Mouse (Mus musculus) myocyte (in vitro differentiated cells): Measurements from ENCODE around the gene Hps5. TPM values are rescaled to one million over a fixed set of nuclear protein-coding genes. Genes with fewer than 3 reads are reported as not detected.

Experiments used
- H3K27me3 ChIP-seq: one replicate; pipeline ENCODE4 v1.6.1; 2011; ENCODE audit not compliant: control insufficient read depth, insufficient read depth, insufficient read length
- H3K36me3 ChIP-seq: one replicate; pipeline ENCODE4 v1.6.1; 2011; ENCODE audit not compliant: control insufficient read depth, insufficient read depth
- H3K4me2 ChIP-seq: one replicate; pipeline ENCODE4 v1.6.1; 2011; ENCODE audit warnings: low read depth, control low read depth
- H3K4me3 ChIP-seq: one replicate; pipeline ENCODE4 v1.5.1; 2011; ENCODE audit warnings: mild to moderate bottlenecking, control low read depth, moderate library complexity
- H3K79me2 ChIP-seq: one replicate; pipeline ENCODE4 v1.6.1; 2011; ENCODE audit not compliant: control insufficient read depth, insufficient read depth
- H3ac ChIP-seq: one replicate; pipeline ENCODE4 v1.6.1; 2011; ENCODE audit not compliant: control insufficient read depth, insufficient read length
- CEBPB ChIP-seq: IDR thresholded peaks from 2 replicates; pipeline ENCODE4 v1.6.1; 2011; ENCODE audit warnings: mild to moderate bottlenecking, moderate library complexity; ENCODE audit not compliant: poor library complexity, insufficient read depth, severe bottlenecking
- E2F4 ChIP-seq: IDR thresholded peaks from one replicate; pipeline ENCODE4 v1.6.1; 2011; ENCODE audit warnings: mild to moderate bottlenecking, control low read depth, moderate library complexity; ENCODE audit not compliant: insufficient read depth
- MAX ChIP-seq: IDR thresholded peaks from one replicate; pipeline ENCODE4 v1.6.1; 2011; ENCODE audit warnings: low read depth, mild to moderate bottlenecking, control low read depth
- MYOD1 ChIP-seq, 3 experiments: IDR thresholded peaks; one replicate each; pipeline ENCODE4 v1.6.1; 2011; ENCODE audit warnings: control low read depth in 2 of 3, low read depth in 2 of 3, mild to moderate bottlenecking in 2 of 3, moderate library complexity in 1 of 3; ENCODE audit not compliant: insufficient read length in 2 of 3, control insufficient read depth in 1 of 3
- MYOG ChIP-seq, 3 experiments: IDR thresholded peaks; one replicate each; pipeline ENCODE4 v1.6.1; 2011; ENCODE audit warnings: control low read depth in 2 of 3, low read depth in 2 of 3, mild to moderate bottlenecking in 2 of 3; ENCODE audit not compliant: insufficient read length in 2 of 3, control insufficient read depth in 1 of 3, insufficient read depth in 1 of 3
- POLR2A ChIP-seq: IDR thresholded peaks from one replicate; pipeline ENCODE4 v1.6.1; 2011; ENCODE audit warnings: low read depth, mild to moderate bottlenecking, control low read depth, moderate library complexity; ENCODE audit not compliant: insufficient read length
- POLR2AphosphoS2 ChIP-seq: IDR thresholded peaks from one replicate; pipeline ENCODE4 v1.6.1; 2011; ENCODE audit warnings: low read depth, control low read depth; ENCODE audit not compliant: insufficient read length
- REST ChIP-seq: IDR thresholded peaks from one replicate; pipeline ENCODE4 v1.6.1; 2011; ENCODE audit warnings: mild to moderate bottlenecking, control low read depth, moderate library complexity; ENCODE audit not compliant: insufficient read depth, insufficient read length
- SRF ChIP-seq: IDR thresholded peaks from one replicate; pipeline ENCODE4 v1.6.1; 2011; ENCODE audit warnings: low read depth; ENCODE audit not compliant: control insufficient read depth, insufficient read length
- TCF12 ChIP-seq: IDR thresholded peaks from one replicate; pipeline ENCODE4 v1.6.1; 2011; ENCODE audit warnings: mild to moderate bottlenecking, control low read depth; ENCODE audit not compliant: poor library complexity, insufficient read depth, severe bottlenecking
- TCF3 ChIP-seq: IDR thresholded peaks from one replicate; pipeline ENCODE4 v1.6.1; 2011; ENCODE audit warnings: low read depth, control low read depth; ENCODE audit not compliant: insufficient read length
- USF1 ChIP-seq: IDR thresholded peaks from one replicate; pipeline ENCODE4 v1.6.1; 2011; ENCODE audit warnings: low read depth, mild to moderate bottlenecking, control low read depth, moderate library complexity
- polyA plus RNA-seq: library from polyadenylated mRNA; unstranded; fragments of >200 nt; fragmentation: generic; extraction: Trizol; gene quantifications from one replicate; pipeline ENCODE4 v1.2.1, GENCODE M21; 2012; ENCODE audit warnings: missing spikeins

Gene Hps5
- polyA plus RNA-seq, 1 experiment, result 7.9 TPM

- Histone ChIP-seq H3K27me3 (no peaks in the 10 kb centered on the region), H3ac (no peak overlapping the region), H3K36me3 (no peaks in the 10 kb centered on the region), H3K79me2 (no peaks in the 10 kb centered on the region), H3K4me2 (no peak overlapping the region), H3K4me3 (no peak overlapping the region)
- TF ChIP-seq TCF12 (no peak), MYOD1 (IDR thresholded peaks at IDR 0.05; ENCODE audit: control insufficient read depth in 1 of 3, insufficient read length in 2 of 3, low read depth in 2 of 3) (no peak), POLR2AphosphoS2 (no peak), SRF (no peak), TCF3 (no peak), POLR2A (no peak), CEBPB (no peak), USF1 (no peak), MAX (no peak), E2F4 (no peak), REST (no peak), MYOG (IDR thresholded peaks at IDR 0.05; ENCODE audit: control insufficient read depth in 1 of 3, insufficient read depth in 1 of 3, insufficient read length in 2 of 3, low read depth in 2 of 3) (no peak)
These were observed 77.1 kb downstream of the Hps5 start for GRCm38 (mm10) chr7:46718591-46719270.

GRCm38 (mm10) chr7:46716897-46717296 lies 79.0 kb downstream of the Hps5 start:
- no peaks in the 10 kb centered on the region for H3K79me2 ChIP-seq

GRCm38 (mm10) chr7:46715600-46715999 lies 80.3 kb downstream of the Hps5 start, which contains the start of gene Saa3:
TSS of gene Saa3 (minus strand) at chr7:46715700.
- H3K36me3 ChIP-seq, result no peaks in the 10 kb centered on the region
- no peak within 1 kb of the TSS for H3ac ChIP-seq
- no peaks in the 10 kb centered on the region for H3K79me2 ChIP-seq
- no peak for TF ChIP-seq USF1
- no peak for TF ChIP-seq MYOD1 (IDR thresholded peaks at IDR 0.05; ENCODE audit: control insufficient read depth in 1 of 3, insufficient read length in 2 of 3, low read depth in 2 of 3)
- TF ChIP-seq MAX, result no peak
- no peaks in the 10 kb centered on the region for H3K27me3 ChIP-seq
- no peak within 1 kb of the TSS for H3K4me3 ChIP-seq
- H3K4me2 ChIP-seq, result no peak within 1 kb of the TSS

More at GRCm38 (mm10) chr7:46716897-46717296, 79.0 kb downstream of the Hps5 start:
- Histone ChIP-seq H3K36me3 (no peaks in the 10 kb centered on the region), H3K4me2 (no peak overlapping the region), H3K27me3 (no peaks in the 10 kb centered on the region), H3ac (no peak overlapping the region), H3K4me3 (no peak overlapping the region)
- TF ChIP-seq E2F4 (no peak), POLR2A (no peak), CEBPB (no peak)

GRCm38 (mm10) chr7:46714518-46714917 lies 81.3 kb downstream of the Hps5 start:
- no peak overlapping the region for H3K4me2 ChIP-seq
- no peaks in the 10 kb centered on the region for H3K27me3 ChIP-seq
- H3K79me2 ChIP-seq, result peaks cover 9% of the 10 kb centered on the region
- TF ChIP-seq TCF3 (no peak), POLR2AphosphoS2 (no peak)
- H3K36me3 ChIP-seq, result no peaks in the 10 kb centered on the region
- no peak overlapping the region for H3K4me3 ChIP-seq
- H3ac ChIP-seq, result no peak overlapping the region

- H3ac ChIP-seq, result no peak overlapping the region
- no peak for TF ChIP-seq SRF
- no peak for TF ChIP-seq CEBPB
- no peak for TF ChIP-seq USF1
- no peak for TF ChIP-seq MYOD1 (IDR thresholded peaks at IDR 0.05; ENCODE audit: control insufficient read depth in 1 of 3, insufficient read length in 2 of 3, low read depth in 2 of 3)
- no peak for TF ChIP-seq REST
- TF ChIP-seq MYOG (IDR thresholded peaks at IDR 0.05; ENCODE audit: control insufficient read depth in 1 of 3, insufficient read depth in 1 of 3, insufficient read length in 2 of 3, low read depth in 2 of 3), result no peak
- TF ChIP-seq TCF12, result no peak
- TF ChIP-seq MAX, result no peak
- no peak for TF ChIP-seq POLR2A
- TF ChIP-seq POLR2AphosphoS2, result no peak
- no peak for TF ChIP-seq E2F4
- TF ChIP-seq TCF3, result no peak
- H3K79me2 ChIP-seq, result peaks cover 17% of the 10 kb centered on the region
- H3K4me3 ChIP-seq, result no peak overlapping the region
- H3K36me3 ChIP-seq, result peaks cover 5% of the 10 kb centered on the region
- no peak overlapping the region for H3K4me2 ChIP-seq
- H3K27me3 ChIP-seq, result no peaks in the 10 kb centered on the region
These were observed 83.6 kb downstream of the Hps5 start for GRCm38 (mm10) chr7:46712250-46712649.

Other genes with a start within 250 kb of the Hps5 start
- gene Sergef, start 156.3 kb downstream of the Hps5 start, polyA plus RNA-seq, result 13.9 TPM
- 0.17 TPM for gene Tph1, start 123.5 kb downstream of the Hps5 start, polyA plus RNA-seq
- gene Saal1, start 85.4 kb downstream of the Hps5 start, polyA plus RNA-seq, result 11.2 TPM
- 4.3 TPM for gene Saa3, start 80.4 kb downstream of the Hps5 start, polyA plus RNA-seq
- not detected for gene Saa4, start 63.5 kb downstream of the Hps5 start, polyA plus RNA-seq
- gene Saa1, start 53.1 kb downstream of the Hps5 start, polyA plus RNA-seq, result not detected
- not detected for gene Saa2, start 44.3 kb downstream of the Hps5 start, polyA plus RNA-seq
- 18.0 TPM for gene Gtf2h1, start within 50 bp of the Hps5 start, polyA plus RNA-seq
- gene Ldha, start 45.4 kb upstream of the Hps5 start, polyA plus RNA-seq, result 1,758 TPM
- gene Ldhc, start 65.1 kb upstream of the Hps5 start, polyA plus RNA-seq, result 0.08 TPM
- 68.5 TPM for gene Tsg101, start 123.9 kb upstream of the Hps5 start, polyA plus RNA-seq
- 3.6 TPM for gene Uevld, start 162.5 kb upstream of the Hps5 start, polyA plus RNA-seq
- gene Gm9999, start 187.5 kb upstream of the Hps5 start, polyA plus RNA-seq, result not detected
- gene Spty2d1, start 212.3 kb upstream of the Hps5 start, polyA plus RNA-seq, result 12.0 TPM